Mouse (Mus musculus): Measurements from ENCODE around the gene Sgca.
"Not testable (repeated sequence)": the region's sequence is repeated elsewhere in the genome, so short reads cannot be mapped to it uniquely, and the experiment has no call there.

Gene Sgca

GRCm38 (mm10) chr11:94985140-94985539 is 9.0 kb upstream of the Sgca start:
- no peak for DNase-seq

DNA sequence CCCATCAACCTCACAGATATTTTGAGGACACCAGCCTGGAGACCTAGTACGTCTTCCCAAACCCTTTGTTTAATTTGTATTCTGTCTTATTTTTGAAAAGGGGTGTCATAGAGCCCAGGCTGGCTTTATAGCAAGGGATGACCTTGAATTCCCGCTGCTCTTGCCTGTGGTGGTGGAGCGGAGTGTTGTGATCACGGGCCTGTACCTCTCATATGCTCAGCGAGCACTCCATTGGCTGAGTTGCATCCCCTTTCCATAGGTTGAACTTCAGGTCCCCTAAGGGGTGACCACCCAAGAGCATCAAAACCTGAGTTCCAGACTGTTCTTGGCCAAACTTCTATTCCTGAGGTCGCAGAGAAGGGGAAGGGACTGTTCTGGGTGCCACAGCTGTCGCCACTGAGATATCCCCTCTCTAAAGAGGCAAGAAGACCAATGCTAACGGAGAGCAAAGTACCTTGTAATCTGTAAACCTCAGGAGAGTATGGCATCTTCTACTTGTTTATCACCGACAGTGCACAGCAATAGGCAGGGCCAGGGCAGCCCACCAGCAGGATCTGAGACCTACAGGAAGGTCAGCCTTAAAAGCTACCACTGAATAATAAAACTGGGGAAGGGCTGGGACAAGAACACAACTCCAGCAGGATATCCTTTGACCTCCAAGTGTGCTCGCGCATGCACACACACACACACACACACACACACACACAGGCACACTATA is 3.5 kb upstream of the Sgca start:
- DNase-seq = no peak

- peak; percentile 97 for DNase-seq
These were observed 2.8 kb upstream of the Sgca start for GRCm38 (mm10) chr11:94978947-94979346.

GRCm38 (mm10) chr11:94978178-94978915 is 2.2 kb upstream of the Sgca start:
- no peak for DNase-seq

DNA sequence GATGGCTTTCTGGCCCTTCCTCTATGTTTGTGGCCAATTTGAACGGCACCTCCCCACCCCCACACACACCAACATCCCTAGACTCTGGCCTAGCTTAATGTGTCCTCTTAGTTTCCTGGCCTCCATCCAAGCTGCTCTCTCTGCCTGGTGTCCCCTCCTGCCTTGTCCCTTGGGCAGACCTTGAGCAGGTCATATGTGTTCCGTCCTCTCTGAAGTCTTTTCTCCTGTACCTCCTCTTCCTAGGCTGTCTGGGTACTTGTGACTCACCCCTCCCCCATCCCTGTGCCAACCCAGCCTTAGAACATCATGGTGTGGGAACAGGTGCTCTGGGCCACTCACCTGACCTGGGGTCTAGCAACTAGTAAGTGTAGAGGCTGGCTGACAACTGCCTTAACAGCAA is 1.2 kb downstream of the Sgca start:
- no peak for DNase-seq

DNA sequence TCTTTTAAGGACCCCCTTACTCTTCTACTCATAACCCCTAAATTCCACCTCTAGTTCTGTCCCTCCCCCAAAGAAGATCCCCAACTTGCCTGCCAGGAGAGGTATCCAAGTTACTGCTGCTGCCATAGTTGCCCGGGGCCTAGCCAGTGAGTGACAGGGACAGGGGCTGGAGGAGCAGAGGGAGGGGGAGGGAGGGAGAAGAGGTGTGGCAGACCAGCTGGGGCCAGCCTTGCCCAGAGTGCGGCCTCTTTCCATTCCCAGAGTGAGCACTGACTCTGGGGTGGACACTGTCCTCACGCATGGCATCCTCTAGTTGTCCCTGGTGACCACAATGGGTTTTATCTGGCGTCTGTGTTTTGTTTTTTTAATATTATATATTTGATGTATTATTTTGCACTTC is 2.8 kb downstream of the Sgca start:
- DNase-seq = no peak

GRCm38 (mm10) chr11:94972887-94973286 is 3.2 kb downstream of the Sgca start:
- no peak for DNase-seq

DNA sequence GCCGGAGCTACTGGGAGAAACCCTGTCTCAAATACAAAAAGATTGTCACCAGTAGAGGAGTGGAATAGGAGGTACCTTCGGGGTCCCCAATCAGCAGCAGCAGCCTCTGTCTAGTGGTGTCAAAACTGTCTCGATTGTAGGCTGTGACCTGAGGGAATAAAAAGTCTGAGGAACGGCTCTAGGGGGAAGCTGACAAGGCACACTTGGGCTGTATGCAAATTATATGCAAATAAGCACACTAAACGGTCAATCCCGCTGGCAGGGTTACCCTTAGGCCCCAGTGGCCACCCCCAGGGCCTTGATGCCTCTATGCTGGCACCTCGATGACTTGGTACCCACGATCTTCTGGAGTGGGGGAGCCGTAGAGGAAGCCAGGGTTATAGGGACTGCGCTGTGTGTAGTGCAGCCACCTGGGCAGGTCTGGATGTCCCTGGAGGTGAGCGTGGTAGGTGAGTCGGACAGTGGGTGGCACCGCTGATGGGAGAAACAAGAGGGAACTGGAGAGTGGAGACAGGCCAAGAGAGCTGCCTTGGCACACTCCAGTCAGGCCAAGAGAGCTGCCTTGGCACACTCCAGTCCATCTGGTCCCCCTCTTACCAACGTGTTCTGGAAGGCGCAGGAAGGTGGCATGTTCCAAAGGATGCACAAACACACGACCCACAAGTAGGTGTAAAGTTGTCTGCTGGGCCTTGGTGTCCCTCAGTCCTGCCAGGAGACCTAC is 4.1 kb downstream of the Sgca start:
- DNase-seq = no peak

DNA sequence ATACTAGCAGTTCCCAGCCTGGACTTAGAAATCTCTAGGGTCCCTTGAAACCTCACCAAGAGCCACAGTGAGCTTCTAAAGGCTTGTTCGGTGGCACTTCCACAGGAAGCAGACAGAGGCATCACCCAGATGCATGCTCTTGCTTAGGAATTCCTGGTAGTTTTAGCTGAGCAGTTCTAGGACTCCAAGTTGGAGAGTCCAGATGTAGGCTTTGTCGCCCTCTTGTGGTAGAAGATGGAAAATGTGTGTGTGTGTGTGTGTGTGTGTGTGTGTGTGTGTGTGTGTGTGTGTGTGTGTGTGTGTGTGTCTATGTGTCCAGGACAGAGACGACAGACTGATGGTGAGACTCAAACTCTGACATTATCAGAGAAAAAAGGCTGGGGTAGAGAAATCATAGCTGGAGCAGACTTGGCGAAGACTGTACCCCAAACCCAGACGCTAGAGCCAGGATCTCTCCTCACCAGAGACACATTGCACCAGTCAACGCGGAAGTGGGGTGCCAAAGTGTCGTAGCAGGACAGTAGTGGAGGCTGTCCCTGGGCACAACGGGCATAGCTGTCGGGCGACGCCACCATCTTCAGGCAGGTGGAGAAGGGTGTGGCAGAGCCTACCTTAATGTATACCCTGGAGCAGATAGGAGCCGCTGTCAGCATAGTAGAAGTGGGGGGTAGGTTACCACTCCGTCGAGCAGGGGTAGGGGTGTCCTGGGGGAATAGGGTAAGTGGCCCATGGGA is 5.8 kb downstream of the Sgca start:
- peak; percentile 70 for DNase-seq

GRCm38 (mm10) chr11:94969709-94970108 is 6.4 kb downstream of the Sgca start:
- DNase-seq = not testable (repeated sequence)

DNA sequence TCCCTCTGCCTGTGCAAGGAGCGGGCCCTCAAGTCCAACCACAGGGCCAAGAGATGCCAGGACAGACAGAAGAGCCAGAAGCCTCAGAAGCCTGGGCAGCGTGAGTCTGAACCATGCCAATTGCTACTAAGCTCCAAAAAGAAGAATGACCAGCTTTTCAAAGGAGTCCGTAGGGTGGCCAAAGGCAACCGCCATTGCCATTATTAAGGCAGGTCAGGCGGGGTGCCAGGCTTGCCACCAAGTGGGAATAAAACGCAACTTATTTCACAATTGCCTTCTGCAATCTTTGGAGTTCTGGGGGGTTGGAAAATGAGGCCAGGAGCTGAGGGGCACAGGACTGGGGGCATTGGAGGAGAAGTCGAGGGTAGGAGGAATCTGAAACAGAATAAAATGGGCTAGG is 7.9 kb downstream of the Sgca start:
- DNase-seq = no peak

DNA sequence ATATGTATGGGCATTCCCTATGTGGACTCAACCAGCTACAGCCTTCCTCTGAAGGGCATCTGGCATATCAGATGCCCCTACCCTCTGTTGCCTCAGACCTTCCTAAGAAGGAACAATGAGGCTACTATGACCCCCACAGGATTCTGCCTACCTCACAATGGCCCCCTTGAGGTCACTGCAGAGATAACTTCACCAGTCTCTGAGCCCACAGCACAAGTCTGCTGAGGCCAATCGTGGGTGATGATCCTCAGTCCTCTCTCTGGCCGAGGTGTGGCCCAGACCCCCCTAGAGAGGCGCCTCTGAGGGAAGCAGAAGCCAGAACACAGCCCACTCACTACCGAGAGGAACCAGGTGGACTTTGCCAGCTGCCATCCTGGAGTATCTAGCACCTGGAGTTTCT is 8.7 kb downstream of the Sgca start, which contains the start of gene Hils1:
Gene Hils1, plus strand, starts transcription at position 175 of the 400 bp plus-strand sequence.
- DNase-seq = no peak

- no peak for DNase-seq
These were observed 13.5 kb downstream of the Sgca start for GRCm38 (mm10) chr11:94962534-94963101.

DNA sequence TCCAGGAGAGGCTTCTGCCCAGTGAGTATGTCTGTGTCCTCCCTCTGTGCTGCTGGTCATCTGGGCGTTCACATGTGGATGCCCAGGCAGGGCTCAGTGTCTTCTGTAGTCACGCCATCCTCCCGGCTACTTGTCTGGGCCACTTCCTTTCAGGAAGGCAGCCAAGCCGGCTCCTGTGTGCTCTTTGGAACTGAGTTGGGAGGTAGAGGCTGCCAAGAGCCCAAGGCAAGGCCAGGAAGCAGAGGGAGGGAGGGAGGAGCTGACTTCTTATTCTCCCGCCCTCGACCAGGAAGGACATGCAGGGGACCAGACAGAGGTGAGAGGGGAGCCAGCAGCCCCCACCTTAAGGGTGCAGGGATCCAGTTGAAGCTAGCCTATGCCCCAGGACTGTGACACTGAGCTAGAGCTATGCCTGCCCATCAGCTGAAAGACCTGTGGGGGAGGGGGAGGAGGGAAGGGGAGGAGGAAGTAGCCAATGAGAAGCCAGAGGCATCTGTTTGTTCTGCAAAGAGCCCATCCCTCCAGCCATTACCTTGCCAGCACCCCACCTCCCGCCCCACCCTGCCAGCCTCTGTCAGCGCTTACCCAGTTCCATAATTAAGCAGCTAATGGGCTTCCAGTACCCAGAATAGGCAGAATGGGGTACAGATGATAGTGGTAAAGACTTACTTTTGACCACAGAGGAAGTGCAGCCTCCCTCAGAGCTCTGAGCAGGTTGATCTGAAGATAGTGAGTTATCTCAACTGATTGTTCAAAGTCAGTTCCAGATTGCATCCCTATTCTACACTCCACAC is 17.9 kb downstream of the Sgca start:
- DNase-seq = peak; percentile 29

DNA sequence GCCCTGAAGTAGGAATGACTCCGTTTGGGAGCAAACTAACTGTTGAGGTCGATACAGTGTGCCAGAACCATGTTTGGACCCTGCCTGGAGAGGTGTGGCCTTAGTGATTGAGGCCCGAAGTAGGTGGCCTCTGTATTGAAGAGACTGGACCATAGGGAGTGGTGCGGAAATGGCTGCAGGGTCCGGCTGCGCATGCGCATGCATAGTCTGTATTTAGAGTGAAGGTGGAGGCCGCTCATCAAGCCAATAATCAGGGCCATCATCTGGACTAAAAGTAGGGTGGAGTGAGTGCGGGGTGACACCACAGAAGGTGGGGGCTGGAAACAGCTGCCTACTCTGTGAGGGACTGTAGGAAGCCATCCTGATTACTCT is 18.4 kb downstream of the Sgca start:
- DNase-seq = no peak

DNA sequence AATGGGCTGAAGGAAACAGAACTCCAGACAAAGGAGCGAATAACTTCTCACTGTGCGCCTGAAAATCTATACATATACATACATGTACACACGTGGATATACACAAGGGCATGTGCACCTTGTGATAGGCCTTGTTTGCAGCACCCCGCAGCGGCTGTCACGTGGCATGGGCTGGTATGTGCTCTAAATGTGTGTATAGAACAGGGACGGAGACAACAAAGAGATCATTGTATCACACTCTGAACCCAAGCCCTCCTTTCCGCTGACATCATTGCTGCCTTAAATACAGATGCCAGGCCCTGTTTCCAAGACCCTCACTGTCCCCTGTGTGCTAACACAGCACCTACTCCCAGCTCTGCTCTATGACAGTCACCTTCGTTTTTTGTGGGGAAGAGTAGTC is 21.0 kb downstream of the Sgca start:
- no peak for DNase-seq

DNA sequence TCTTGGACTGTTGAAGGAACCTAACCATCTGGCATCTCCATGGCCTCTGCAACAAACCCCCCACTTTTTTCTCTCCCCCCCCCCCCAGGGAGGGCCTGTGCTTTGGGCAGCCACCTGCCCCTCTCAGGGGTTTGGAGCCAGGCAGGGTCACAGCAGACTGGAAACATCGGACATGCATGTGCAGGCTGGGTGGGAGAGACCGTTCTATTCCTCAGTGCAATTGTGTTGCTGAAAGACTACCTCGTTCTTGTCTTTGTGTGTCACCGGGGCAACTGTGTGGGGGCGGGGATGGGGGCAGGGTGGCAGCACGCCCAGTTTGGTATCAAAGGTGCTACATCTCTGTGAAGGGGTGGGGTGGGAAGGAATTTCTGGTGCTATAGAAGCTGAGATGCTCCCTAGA is 24.0 kb downstream of the Sgca start:
- no peak for DNase-seq

GRCm38 (mm10) chr11:94945236-94945635 is 30.9 kb downstream of the Sgca start:
- DNase-seq = no peak

GRCm38 (mm10) chr11:94944295-94944694 is 31.8 kb downstream of the Sgca start:
- DNase-seq = no peak

DNA sequence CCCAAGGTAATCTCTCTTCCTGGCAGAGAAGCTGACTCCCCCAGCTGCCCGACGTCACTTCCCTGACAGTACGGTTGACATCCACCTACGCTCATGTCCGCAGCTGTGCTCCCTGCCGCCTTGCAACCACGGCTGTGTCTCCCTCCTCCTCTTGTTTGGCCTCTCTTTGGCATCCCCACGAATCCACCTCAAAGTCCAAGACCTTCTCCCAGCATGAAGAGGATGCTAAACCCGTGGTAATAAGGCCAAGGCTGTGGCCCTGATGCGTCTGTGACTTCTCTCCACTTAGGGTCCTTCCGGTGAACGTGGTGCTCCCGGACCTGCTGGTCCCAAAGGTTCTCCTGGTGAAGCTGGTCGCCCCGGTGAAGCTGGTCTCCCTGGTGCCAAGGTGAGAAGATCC is 33.1 kb downstream of the Sgca start:
- DNase-seq = no peak

GRCm38 (mm10) chr11:94942282-94943023 is 33.7 kb downstream of the Sgca start:
- DNase-seq = no peak
